ENCODE assay signal across 16 mouse cellular contexts in the genomic region with DNA sequence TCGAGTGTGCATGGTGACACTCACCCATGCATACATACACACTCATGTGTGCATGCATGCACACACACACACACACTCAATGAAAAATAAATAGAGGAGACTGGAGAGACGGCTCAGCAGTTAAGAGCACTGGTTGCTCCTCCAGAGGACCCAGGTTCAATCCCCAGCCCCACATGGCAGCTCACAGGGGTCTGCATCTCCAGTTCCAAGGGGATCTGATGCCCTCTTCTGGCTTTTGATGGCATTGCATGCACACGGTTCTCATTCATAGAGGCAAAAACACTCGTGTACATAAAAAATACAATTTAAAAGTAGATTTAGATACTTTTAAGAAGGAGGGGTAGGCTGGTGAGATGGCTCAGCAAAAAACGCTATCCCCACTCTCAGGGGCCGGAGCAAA. TPM values are rescaled to one million over a fixed set of nuclear protein-coding genes. Genes with fewer than 3 reads are reported as not detected.
A peak's percentile ranks its signal among the peaks of the same experiment; 100 is the strongest.
DNase-seq lines count a peak whose midpoint lies in the region; TF ChIP-seq lines count a peak whose summit lies in the region.
"Had no signal": no experiment of that assay in that cellular context is flagged by ENCODE, and none has a peak within 500 bp of the region (broad histone marks: within the 10 kb centered on the region; RNA-seq: fewer than 3 reads in every experiment).

No protein-coding gene starts in this region.

- no peak overlapping the region for H3K27ac ChIP-seq in left cerebral cortex, adult 2 months
- H3K27ac ChIP-seq in small intestine, adult 2 months (ENCODE audit: insufficient read depth, low read depth, low read length), result no peak overlapping the region
- H3K27ac ChIP-seq: embryonic facial prominence, embryonic 13.5 days; forebrain, embryonic 12.5 days; heart, embryonic 13.5 days; midbrain, embryonic 12.5 days; stomach, embryonic 15.5 days had no signal

- no peaks in the 10 kb centered on the region for H3K36me3 ChIP-seq in small intestine, adult 2 months (ENCODE audit: control insufficient read depth, insufficient read depth, low read length)
- H3K36me3 ChIP-seq: embryonic facial prominence, embryonic 13.5 days; forebrain, embryonic 12.5 days; heart, embryonic 13.5 days; midbrain, embryonic 12.5 days; stomach, embryonic 15.5 days had no signal

- H3K27me3 ChIP-seq in small intestine, adult 2 months (ENCODE audit: control insufficient read depth, insufficient read depth, low read length), result no peaks in the 10 kb centered on the region
- H3K27me3 ChIP-seq: stomach, embryonic 15.5 days had no signal

- peak; percentile 50 for TF ChIP-seq CTCF in left cerebral cortex, adult 2 months (IDR thresholded peaks at IDR 0.05)
- TF ChIP-seq CTCF in small intestine, adult 2 months (IDR thresholded peaks at IDR 0.05; ENCODE audit: extremely low read depth, insufficient read length, insufficient replicate concordance, low read depth, low read length), result peak; percentile 39; the same call in 1 of the 2 replicates

- WGBS in small intestine, adult 2 months, result 59% methylated on average over 6 of the region's 6 CpGs

- DNase-seq in left cerebral cortex, adult 2 months (ENCODE audit: extremely low spot score in 1 of 2, low spot score in 2 of 2), result no peak
- DNase-seq in left cerebral cortex, adult 8-10 months (ENCODE audit: low spot score in 2 of 2), result no peak
- peak; percentile 9 for DNase-seq in thymus, postnatal 14 days
- DNase-seq in thymus, postnatal 10 days (ENCODE audit: low spot score in 2 of 2), result no peak
- DNase-seq in R1 (ENCODE audit: low read depth, low spot score), result peak; percentile 64
- no peak for DNase-seq in gastrocnemius, adult 18-20 months (ENCODE audit: low spot score)
- no peak for DNase-seq in urinary bladder, postnatal 10 days (ENCODE audit: low spot score)
- DNase-seq: cerebellum, adult 9-11 months; gastrocnemius, postnatal 25 days; left cerebral cortex, postnatal 4 days had no signal

- no peak overlapping the region for H3K4me3 ChIP-seq in left cerebral cortex, adult 2 months
- H3K4me3 ChIP-seq in small intestine, adult 2 months (ENCODE audit: low read depth, low read length), result no peak overlapping the region
- H3K4me3 ChIP-seq: embryonic facial prominence, embryonic 13.5 days; forebrain, embryonic 12.5 days; heart, embryonic 13.5 days; midbrain, embryonic 12.5 days; stomach, embryonic 15.5 days had no signal

- TF ChIP-seq POLR2A in small intestine, adult 2 months (IDR thresholded peaks at IDR 0.05; ENCODE audit: low read depth, low read length), result no peak

- no peaks in the 10 kb centered on the region for H3K4me1 ChIP-seq in small intestine, adult 2 months (ENCODE audit: control insufficient read depth, insufficient read depth, insufficient read length, low read length)
- H3K4me1 ChIP-seq: heart, embryonic 13.5 days; stomach, embryonic 15.5 days had no signal

- intact Hi-C loops in left cerebral cortex, adult 2 months (cut with DNase I), result no loop called here

RNA-seq across cellular contexts. Expression of a gene that starts 55.5 kb away (rescaled TPM):
- 1 to 10 TPM; 9.3 to 9.4 TPM for total RNA-seq in left cerebral cortex, adult 2 months (2021)
- 10 to 100 TPM in 1 of 4 experiments, 1 to 10 TPM in 3; 7.9 to 10.3 (median 8.9) TPM for total RNA-seq in left cerebral cortex, adult 8-10 months (2022)
- 8.5 and 10.5 TPM in 2 replicates for polyA plus RNA-seq in small intestine, adult 2 months (2012; rRNA removed)
- total RNA-seq in gastrocnemius, adult 18-20 months (2021), result 10 to 100 TPM; 10.3 to 15.6 TPM

RNA-seq across cellular contexts. Expression of a gene that starts 59.4 kb away (rescaled TPM):
- 10 to 100 TPM; 92.7 to 94.0 TPM for total RNA-seq in left cerebral cortex, adult 2 months (2021)
- total RNA-seq in left cerebral cortex, adult 8-10 months (2022), result 10 to 100 TPM; 85.6 to 96.1 (median 92.3) TPM
- 7.6 and 16.0 TPM in 2 replicates for polyA plus RNA-seq in small intestine, adult 2 months (2012; rRNA removed)
- 10 to 100 TPM; 30.6 to 36.6 TPM for total RNA-seq in gastrocnemius, adult 18-20 months (2021)

Comparison
In these comparisons a context has a peak if more than half of its experiments do, and no peak if none do; other contexts are left out.
1. DNase-seq: peak in thymus, postnatal 14 days (single experiment) and R1 (single experiment); none in left cerebral cortex, adult 2 months (0 of 2), left cerebral cortex, adult 8-10 months (0 of 2), thymus, postnatal 10 days (0 of 2), gastrocnemius, adult 18-20 months (single experiment) and urinary bladder, postnatal 10 days (single experiment).